Mouse (Mus musculus): ENCODE results near the gene Man1c1. TPM values are rescaled to one million over a fixed set of nuclear protein-coding genes. Genes with fewer than 3 reads are reported as not detected.

Man1c1 gene
- total RNA-seq, 2 experiments from 2014 or later, result 1.4 to 6.1 TPM

- ATAC-seq (replicated peaks; ENCODE audit: low FRiP score, poor library complexity, severe bottlenecking), result no peak
These were observed 21.8 kb upstream of the Man1c1 start for GRCm38 (mm10) chr4:134725735-134726345.

- ATAC-seq (replicated peaks; ENCODE audit: low FRiP score, poor library complexity, severe bottlenecking), result no peak
These were observed 20.9 kb upstream of the Man1c1 start for GRCm38 (mm10) chr4:134724974-134725373.

GRCm38 (mm10) chr4:134723251-134723650 is 19.2 kb upstream of the Man1c1 start:
- ATAC-seq (replicated peaks; ENCODE audit: low FRiP score, poor library complexity, severe bottlenecking), result no peak

- ATAC-seq (replicated peaks; ENCODE audit: low FRiP score, poor library complexity, severe bottlenecking), result no peak
These were observed 17.0 kb upstream of the Man1c1 start for GRCm38 (mm10) chr4:134721076-134721475.

- no peak for ATAC-seq (replicated peaks; ENCODE audit: low FRiP score, poor library complexity, severe bottlenecking)
These were observed 16.3 kb upstream of the Man1c1 start for GRCm38 (mm10) chr4:134720371-134720770.

GRCm38 (mm10) chr4:134719489-134719888 is 15.4 kb upstream of the Man1c1 start:
- ATAC-seq (replicated peaks; ENCODE audit: low FRiP score, poor library complexity, severe bottlenecking), result peak; percentile 87

GRCm38 (mm10) chr4:134713937-134714336 is 9.8 kb upstream of the Man1c1 start:
- peak; percentile 90 for ATAC-seq (replicated peaks; ENCODE audit: low FRiP score, poor library complexity, severe bottlenecking)

- no peak for ATAC-seq (replicated peaks; ENCODE audit: low FRiP score, poor library complexity, severe bottlenecking)
These were observed 1.2 kb upstream of the Man1c1 start for GRCm38 (mm10) chr4:134705311-134705710.

GRCm38 (mm10) chr4:134704590-134704989 is 500 bp upstream of the Man1c1 start:
- peak; percentile 26 for ATAC-seq (replicated peaks; ENCODE audit: low FRiP score, poor library complexity, severe bottlenecking)

- ATAC-seq (replicated peaks; ENCODE audit: low FRiP score, poor library complexity, severe bottlenecking), result no peak
These were observed 882 bp downstream of the Man1c1 start for GRCm38 (mm10) chr4:134702981-134703834.

GRCm38 (mm10) chr4:134701934-134702333 is 2.2 kb downstream of the Man1c1 start:
- ATAC-seq (replicated peaks; ENCODE audit: low FRiP score, poor library complexity, severe bottlenecking), result peak; percentile 51; the same call in 1 of the 2 replicates

- ATAC-seq (replicated peaks; ENCODE audit: low FRiP score, poor library complexity, severe bottlenecking), result no peak
These were observed 3.2 kb downstream of the Man1c1 start for GRCm38 (mm10) chr4:134700911-134701310.

GRCm38 (mm10) chr4:134693202-134693940 is 10.7 kb downstream of the Man1c1 start:
- no peak for ATAC-seq (replicated peaks; ENCODE audit: low FRiP score, poor library complexity, severe bottlenecking)

- no peak for ATAC-seq (replicated peaks; ENCODE audit: low FRiP score, poor library complexity, severe bottlenecking)
These were observed 11.7 kb downstream of the Man1c1 start for GRCm38 (mm10) chr4:134692388-134692787.

GRCm38 (mm10) chr4:134686022-134686661 is 17.9 kb downstream of the Man1c1 start:
- no peak for ATAC-seq (replicated peaks; ENCODE audit: low FRiP score, poor library complexity, severe bottlenecking)

- no peak for ATAC-seq (replicated peaks; ENCODE audit: low FRiP score, poor library complexity, severe bottlenecking)
These were observed 19.3 kb downstream of the Man1c1 start for GRCm38 (mm10) chr4:134684637-134685338.

- ATAC-seq (replicated peaks; ENCODE audit: low FRiP score, poor library complexity, severe bottlenecking), result no peak
These were observed 20.2 kb downstream of the Man1c1 start for GRCm38 (mm10) chr4:134683892-134684291.

- no peak for ATAC-seq (replicated peaks; ENCODE audit: low FRiP score, poor library complexity, severe bottlenecking)
These were observed 21.1 kb downstream of the Man1c1 start for GRCm38 (mm10) chr4:134683008-134683407.

- ATAC-seq (replicated peaks; ENCODE audit: low FRiP score, poor library complexity, severe bottlenecking), result no peak
These were observed 21.7 kb downstream of the Man1c1 start for GRCm38 (mm10) chr4:134682423-134682822.
